Mouse (Mus musculus): ENCODE measurements around the gene Arid3b. TPM values are rescaled to one million over a fixed set of nuclear protein-coding genes. Genes with fewer than 3 reads are reported as not detected.

Gene Arid3b
- total RNA-seq, 1 experiment, result 23.4 TPM

GRCm38 (mm10) chr9:57765364-57766351 is 70.9 kb downstream of the Arid3b start, which contains the start of gene Clk3:
Gene Clk3, minus strand, starts transcription at chr9:57765860.
- TF ChIP-seq MAFK (IDR thresholded peaks at IDR 0.05; ENCODE audit: insufficient read depth, low read depth, low read length) (peak; percentile 58; the same call in 1 of the 2 replicates), CHD2 (IDR thresholded peaks at IDR 0.05; ENCODE audit: low read depth, low read length) (no peak), ZNF384 (IDR thresholded peaks at IDR 0.05; ENCODE audit: low read depth, low read length) (peak; percentile 76)
- in situ Hi-C loops (cut with MboI; ENCODE audit: low sequenced_read_pairs in 2 of 2, unreplicated experiment in 2 of 2), result no loop called here
- Histone ChIP-seq H3K27ac (ENCODE audit: insufficient read depth, low read depth, low read length, poor library complexity, severe bottlenecking) (no peak within 1 kb of the TSS), H3K9me3 (ENCODE audit: control insufficient read depth, insufficient read depth, low read depth, low read length) (no peaks in the 10 kb centered on the region), H3K4me1 (ENCODE audit: control insufficient read depth in 2 of 2, insufficient read depth in 2 of 2, low read length in 2 of 2, poor library complexity in 1 of 2) (peaks cover 0 to 7% of the 10 kb centered on the region in 2 experiments; a peak in 1 of 4 replicates), H3K36me3 (ENCODE audit: control insufficient read depth, insufficient read depth, low read length, poor library complexity, severe bottlenecking) (peaks cover 3% of the 10 kb centered on the region), H3K9ac (ENCODE audit: insufficient read depth, low read depth, low read length, poor library complexity, severe bottlenecking) (peak within 1 kb of the TSS; percentile 89), H3K4me3 (ENCODE audit: insufficient read depth in 1 of 2, low read depth in 1 of 2, low read length in 2 of 2, poor library complexity in 1 of 2, severe bottlenecking in 1 of 2) (peak within 1 kb of the TSS; percentile 78 to 98)
- DNase-seq (ENCODE audit: low read depth, low spot score), result no peak

GRCm38 (mm10) chr9:57764974-57765363 is 71.6 kb downstream of the Arid3b start:
- peaks cover 0 to 7% of the 10 kb centered on the region in 2 experiments; a peak in 1 of 4 replicates for H3K4me1 ChIP-seq (ENCODE audit: control insufficient read depth in 2 of 2, insufficient read depth in 2 of 2, low read length in 2 of 2, poor library complexity in 1 of 2)
- peak; percentile 78 for DNase-seq (ENCODE audit: low read depth, low spot score)
- in situ Hi-C loops (cut with MboI; ENCODE audit: low sequenced_read_pairs in 2 of 2, unreplicated experiment in 2 of 2), result no loop called here
- H3K36me3 ChIP-seq (ENCODE audit: control insufficient read depth, insufficient read depth, low read length, poor library complexity, severe bottlenecking), result peaks cover 8% of the 10 kb centered on the region
- no peaks in the 10 kb centered on the region for H3K9me3 ChIP-seq (ENCODE audit: control insufficient read depth, insufficient read depth, low read depth, low read length)
- H3K9ac ChIP-seq (ENCODE audit: insufficient read depth, low read depth, low read length, poor library complexity, severe bottlenecking), result peak overlapping the region; percentile 89
- peak overlapping the region; percentile 78 to 98 for H3K4me3 ChIP-seq (ENCODE audit: insufficient read depth in 1 of 2, low read depth in 1 of 2, low read length in 2 of 2, poor library complexity in 1 of 2, severe bottlenecking in 1 of 2)
- no peak overlapping the region for H3K27ac ChIP-seq (ENCODE audit: insufficient read depth, low read depth, low read length, poor library complexity, severe bottlenecking)
- TF ChIP-seq ZNF384 (IDR thresholded peaks at IDR 0.05; ENCODE audit: low read depth, low read length) (no peak), ZC3H11A (IDR thresholded peaks at IDR 0.05; ENCODE audit: borderline replicate concordance, low read depth, low read length) (no peak), HCFC1 (IDR thresholded peaks at IDR 0.05; ENCODE audit: borderline replicate concordance, insufficient read depth, low read length) (peak; percentile 50; the same call in 1 of the 2 replicates), CHD2 (IDR thresholded peaks at IDR 0.05; ENCODE audit: low read depth, low read length) (no peak), MAFK (IDR thresholded peaks at IDR 0.05; ENCODE audit: insufficient read depth, low read depth, low read length) (no peak)

- peaks cover 0 to 7% of the 10 kb centered on the region in 2 experiments; a peak in 1 of 4 replicates for H3K4me1 ChIP-seq (ENCODE audit: control insufficient read depth in 2 of 2, insufficient read depth in 2 of 2, low read length in 2 of 2, poor library complexity in 1 of 2)
- peak overlapping the region; percentile 78 to 98 for H3K4me3 ChIP-seq (ENCODE audit: insufficient read depth in 1 of 2, low read depth in 1 of 2, low read length in 2 of 2, poor library complexity in 1 of 2, severe bottlenecking in 1 of 2)
- TF ChIP-seq HCFC1 (IDR thresholded peaks at IDR 0.05; ENCODE audit: borderline replicate concordance, insufficient read depth, low read length) (no peak), ZC3H11A (IDR thresholded peaks at IDR 0.05; ENCODE audit: borderline replicate concordance, low read depth, low read length) (no peak), CHD2 (IDR thresholded peaks at IDR 0.05; ENCODE audit: low read depth, low read length) (no peak), ZNF384 (IDR thresholded peaks at IDR 0.05; ENCODE audit: low read depth, low read length) (no peak), MAFK (IDR thresholded peaks at IDR 0.05; ENCODE audit: insufficient read depth, low read depth, low read length) (no peak)
- no peaks in the 10 kb centered on the region for H3K9me3 ChIP-seq (ENCODE audit: control insufficient read depth, insufficient read depth, low read depth, low read length)
- H3K27ac ChIP-seq (ENCODE audit: insufficient read depth, low read depth, low read length, poor library complexity, severe bottlenecking), result no peak overlapping the region
- DNase-seq (ENCODE audit: low read depth, low spot score), result peak; percentile 48
- in situ Hi-C loops (cut with MboI; ENCODE audit: low sequenced_read_pairs in 2 of 2, unreplicated experiment in 2 of 2), result no loop called here
- peak overlapping the region; percentile 89 for H3K9ac ChIP-seq (ENCODE audit: insufficient read depth, low read depth, low read length, poor library complexity, severe bottlenecking)
- peaks cover 12% of the 10 kb centered on the region for H3K36me3 ChIP-seq (ENCODE audit: control insufficient read depth, insufficient read depth, low read length, poor library complexity, severe bottlenecking)
Measured at GRCm38 (mm10) chr9:57764147-57764973, 72.2 kb downstream of the Arid3b start.

GRCm38 (mm10) chr9:57762563-57762991 is 74.0 kb downstream of the Arid3b start:
- no peak for DNase-seq (ENCODE audit: low read depth, low spot score)
- H3K4me1 ChIP-seq (ENCODE audit: control insufficient read depth in 2 of 2, insufficient read depth in 2 of 2, low read length in 2 of 2, poor library complexity in 1 of 2), result peaks cover 0 to 12% of the 10 kb centered on the region in 2 experiments; a peak in 3 of 4 replicates
- no peak overlapping the region for H3K4me3 ChIP-seq (ENCODE audit: insufficient read depth in 1 of 2, low read depth in 1 of 2, low read length in 2 of 2, poor library complexity in 1 of 2, severe bottlenecking in 1 of 2)

More at GRCm38 (mm10) chr9:57762563-57762991, 74.0 kb downstream of the Arid3b start:
- TF ChIP-seq MAFK (IDR thresholded peaks at IDR 0.05; ENCODE audit: insufficient read depth, low read depth, low read length), result no peak
- no peak for TF ChIP-seq ZNF384 (IDR thresholded peaks at IDR 0.05; ENCODE audit: low read depth, low read length)
- TF ChIP-seq HCFC1 (IDR thresholded peaks at IDR 0.05; ENCODE audit: borderline replicate concordance, insufficient read depth, low read length), result no peak
- TF ChIP-seq ZC3H11A (IDR thresholded peaks at IDR 0.05; ENCODE audit: borderline replicate concordance, low read depth, low read length), result no peak
- TF ChIP-seq CHD2 (IDR thresholded peaks at IDR 0.05; ENCODE audit: low read depth, low read length), result no peak
- in situ Hi-C loops (cut with MboI; ENCODE audit: low sequenced_read_pairs in 2 of 2, unreplicated experiment in 2 of 2), result no loop called here
- H3K36me3 ChIP-seq (ENCODE audit: control insufficient read depth, insufficient read depth, low read length, poor library complexity, severe bottlenecking), result peaks cover 25% of the 10 kb centered on the region
- H3K9ac ChIP-seq (ENCODE audit: insufficient read depth, low read depth, low read length, poor library complexity, severe bottlenecking), result no peak overlapping the region
- no peak overlapping the region for H3K27ac ChIP-seq (ENCODE audit: insufficient read depth, low read depth, low read length, poor library complexity, severe bottlenecking)
- H3K9me3 ChIP-seq (ENCODE audit: control insufficient read depth, insufficient read depth, low read depth, low read length), result no peaks in the 10 kb centered on the region
